Mouse (Mus musculus): ENCODE data around the gene Gm10203. TPM values are rescaled to one million over a fixed set of nuclear protein-coding genes. Genes with fewer than 3 reads are reported as not detected.
A peak's percentile ranks its signal among the peaks of the same experiment; 100 is the strongest.
"Not testable (repeated sequence)": the region's sequence is repeated elsewhere in the genome, so short reads cannot be mapped to it uniquely, and the experiment has no call there.

Gene Gm10203
- not detected in 2 replicates for total RNA-seq (2014; rRNA removed)
- not detected in 2 replicates for polyA plus RNA-seq (2012; rRNA removed)

DNA sequence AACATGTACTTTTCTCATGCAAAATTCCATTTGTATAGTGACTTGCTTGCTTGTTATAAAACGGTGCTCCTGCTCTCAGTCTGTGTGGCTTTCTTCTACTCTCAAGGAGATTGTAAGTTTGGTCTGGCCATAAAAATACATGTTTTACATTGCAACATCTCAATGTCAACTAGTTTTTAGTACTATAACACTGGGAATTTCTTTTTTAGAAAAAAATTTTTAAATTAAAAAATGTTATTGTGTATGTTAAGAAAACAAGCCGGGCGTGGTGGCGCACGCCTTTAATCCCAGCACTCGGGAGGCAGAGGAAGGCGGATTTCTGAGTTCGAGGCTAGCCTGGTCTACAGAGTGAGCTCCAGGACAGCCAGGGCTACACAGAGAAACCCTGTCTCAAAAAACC is at the start of gene Gm10203:
Gene Gm10203 (plus strand): TSS at position 301 of the 400 bp plus-strand sequence.
- not testable (repeated sequence) for H3K27ac ChIP-seq (replicated peaks; ENCODE audit: insufficient read depth, low read depth, low read length)

GRCm38 (mm10) chr6:149092406-149092805 is 37.6 kb upstream of the Gm10203 start:
- no peak for TF ChIP-seq POLR2A (IDR thresholded peaks at IDR 0.05; ENCODE audit: extremely low read depth, insufficient read depth, low read length)
- no peak for TF ChIP-seq CTCF (IDR thresholded peaks at IDR 0.05; ENCODE audit: low read depth, low read length)
- no peak overlapping the region for H3K27ac ChIP-seq (replicated peaks; ENCODE audit: insufficient read depth, low read depth, low read length)
- DNase-seq (ENCODE audit: extremely low read depth, low read depth, low spot score) = no peak

More for the DNA sequence above, at the start of gene Gm10203:
- 91% methylated on average over 8 of the region's 8 CpGs for WGBS
- H3K27me3 ChIP-seq (ENCODE audit: control insufficient read depth, insufficient read depth, low read length); H3K4me3 ChIP-seq (ENCODE audit: insufficient read depth, low read depth, low read length); DNase-seq (ENCODE audit: extremely low read depth, low read depth, low spot score); H3K9ac ChIP-seq (ENCODE audit: low read depth, low read length); H3K79me2 ChIP-seq (ENCODE audit: control insufficient read depth, insufficient read depth, low read length); H3K36me3 ChIP-seq (ENCODE audit: control insufficient read depth, insufficient read depth, low read length): not testable (repeated sequence)
- peaks cover 15% of the 10 kb centered on the region; the same call in 1 of the 2 replicates for H3K4me1 ChIP-seq (ENCODE audit: control insufficient read depth, insufficient read depth, low read length)

DNA sequence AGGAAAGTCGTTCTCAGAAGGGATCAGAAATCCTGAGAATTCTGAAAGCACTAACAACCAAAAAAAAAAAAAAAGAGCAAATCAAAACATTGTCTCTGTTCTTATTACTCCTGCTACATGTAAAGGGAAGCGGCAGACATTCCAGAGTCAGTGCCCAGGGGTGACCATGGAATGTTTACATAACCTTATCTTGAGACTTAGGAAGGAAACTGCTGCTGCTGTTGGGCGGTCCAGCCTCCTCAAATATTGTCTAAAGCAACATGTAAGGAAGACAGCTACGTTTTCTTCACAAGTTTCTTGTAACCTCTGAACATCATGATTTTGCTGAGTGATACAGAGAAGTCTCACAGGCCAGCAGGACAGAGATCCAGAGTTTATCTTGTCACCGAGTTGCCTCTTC is 36.5 kb upstream of the Gm10203 start:
- WGBS = 9% methylated on average over 5 of the region's 5 CpGs
- peaks cover 24% of the 10 kb centered on the region for H3K4me1 ChIP-seq (ENCODE audit: control insufficient read depth, insufficient read depth, low read length)
- DNase-seq (ENCODE audit: extremely low read depth, low read depth, low spot score) = peak; percentile 45
- H3K4me3 ChIP-seq (ENCODE audit: insufficient read depth, low read depth, low read length) = no peak overlapping the region
- no peaks in the 10 kb centered on the region for H3K27me3 ChIP-seq (ENCODE audit: control insufficient read depth, insufficient read depth, low read length)
- H3K27ac ChIP-seq (replicated peaks; ENCODE audit: insufficient read depth, low read depth, low read length) = no peak overlapping the region; the same call in 1 of the 2 replicates
- H3K36me3 ChIP-seq (ENCODE audit: control insufficient read depth, insufficient read depth, low read length) = no peaks in the 10 kb centered on the region; the same call in 1 of the 2 replicates
- H3K79me2 ChIP-seq (ENCODE audit: control insufficient read depth, insufficient read depth, low read length) = peaks cover 28% of the 10 kb centered on the region
- H3K9ac ChIP-seq (ENCODE audit: low read depth, low read length) = no peak overlapping the region
- TF ChIP-seq POLR2A (IDR thresholded peaks at IDR 0.05; ENCODE audit: extremely low read depth, insufficient read depth, low read length) (no peak), CTCF (IDR thresholded peaks at IDR 0.05; ENCODE audit: low read depth, low read length) (no peak)

More at GRCm38 (mm10) chr6:149092406-149092805, 37.6 kb upstream of the Gm10203 start:
- Histone ChIP-seq H3K4me3 (ENCODE audit: insufficient read depth, low read depth, low read length) (no peak overlapping the region), H3K4me1 (ENCODE audit: control insufficient read depth, insufficient read depth, low read length) (peaks cover 23% of the 10 kb centered on the region), H3K9ac (ENCODE audit: low read depth, low read length) (no peak overlapping the region), H3K79me2 (ENCODE audit: control insufficient read depth, insufficient read depth, low read length) (peaks cover 27% of the 10 kb centered on the region), H3K27me3 (ENCODE audit: control insufficient read depth, insufficient read depth, low read length) (no peaks in the 10 kb centered on the region), H3K36me3 (ENCODE audit: control insufficient read depth, insufficient read depth, low read length) (no peaks in the 10 kb centered on the region; the same call in 1 of the 2 replicates)
- 93% methylated on average over 6 of the region's 6 CpGs for WGBS

- Histone ChIP-seq H3K79me2 (ENCODE audit: control insufficient read depth, insufficient read depth, low read length) (peaks cover 21% of the 10 kb centered on the region; the same call in 1 of the 2 replicates), H3K27ac (replicated peaks; ENCODE audit: insufficient read depth, low read depth, low read length) (no peak overlapping the region), H3K4me3 (ENCODE audit: insufficient read depth, low read depth, low read length) (no peak overlapping the region)
These were observed 35.4 kb upstream of the Gm10203 start for GRCm38 (mm10) chr6:149094555-149094954.

GRCm38 (mm10) chr6:149095389-149095788 is 34.6 kb upstream of the Gm10203 start:
- Histone ChIP-seq H3K27me3 (ENCODE audit: control insufficient read depth, insufficient read depth, low read length) (no peaks in the 10 kb centered on the region), H3K4me3 (ENCODE audit: insufficient read depth, low read depth, low read length) (no peak overlapping the region), H3K27ac (replicated peaks; ENCODE audit: insufficient read depth, low read depth, low read length) (no peak overlapping the region; the same call in 1 of the 2 replicates), H3K79me2 (ENCODE audit: control insufficient read depth, insufficient read depth, low read length) (peaks cover 19% of the 10 kb centered on the region; the same call in 1 of the 2 replicates), H3K36me3 (ENCODE audit: control insufficient read depth, insufficient read depth, low read length) (no peaks in the 10 kb centered on the region; the same call in 1 of the 2 replicates), H3K4me1 (ENCODE audit: control insufficient read depth, insufficient read depth, low read length) (peaks cover 25% of the 10 kb centered on the region), H3K9ac (ENCODE audit: low read depth, low read length) (no peak overlapping the region)
- no peak for DNase-seq (ENCODE audit: extremely low read depth, low read depth, low spot score)
- TF ChIP-seq CTCF (IDR thresholded peaks at IDR 0.05; ENCODE audit: low read depth, low read length) (no peak), POLR2A (IDR thresholded peaks at IDR 0.05; ENCODE audit: extremely low read depth, insufficient read depth, low read length) (no peak)
- 41% methylated on average over 6 of the region's 6 CpGs for WGBS

More at GRCm38 (mm10) chr6:149094555-149094954, 35.4 kb upstream of the Gm10203 start:
- WGBS = 49% methylated on average over 1 of the region's 1 CpGs
- TF ChIP-seq POLR2A (IDR thresholded peaks at IDR 0.05; ENCODE audit: extremely low read depth, insufficient read depth, low read length) (no peak), CTCF (IDR thresholded peaks at IDR 0.05; ENCODE audit: low read depth, low read length) (no peak)
- Histone ChIP-seq H3K4me1 (ENCODE audit: control insufficient read depth, insufficient read depth, low read length) (peaks cover 25% of the 10 kb centered on the region), H3K9ac (ENCODE audit: low read depth, low read length) (no peak overlapping the region), H3K36me3 (ENCODE audit: control insufficient read depth, insufficient read depth, low read length) (no peaks in the 10 kb centered on the region; the same call in 1 of the 2 replicates), H3K27me3 (ENCODE audit: control insufficient read depth, insufficient read depth, low read length) (no peaks in the 10 kb centered on the region)
- DNase-seq (ENCODE audit: extremely low read depth, low read depth, low spot score) = no peak

- WGBS = 44% methylated on average over 2 of the region's 2 CpGs
- Histone ChIP-seq H3K4me3 (ENCODE audit: insufficient read depth, low read depth, low read length) (no peak overlapping the region), H3K79me2 (ENCODE audit: control insufficient read depth, insufficient read depth, low read length) (peaks cover 26% of the 10 kb centered on the region; the same call in 1 of the 2 replicates), H3K9ac (ENCODE audit: low read depth, low read length) (no peak overlapping the region), H3K27me3 (ENCODE audit: control insufficient read depth, insufficient read depth, low read length) (no peaks in the 10 kb centered on the region), H3K36me3 (ENCODE audit: control insufficient read depth, insufficient read depth, low read length) (no peaks in the 10 kb centered on the region; the same call in 1 of the 2 replicates), H3K27ac (replicated peaks; ENCODE audit: insufficient read depth, low read depth, low read length) (no peak overlapping the region), H3K4me1 (ENCODE audit: control insufficient read depth, insufficient read depth, low read length) (peaks cover 25% of the 10 kb centered on the region)
- peak; percentile 55 for DNase-seq (ENCODE audit: extremely low read depth, low read depth, low spot score)
- no peak for TF ChIP-seq CTCF (IDR thresholded peaks at IDR 0.05; ENCODE audit: low read depth, low read length)
- TF ChIP-seq POLR2A (IDR thresholded peaks at IDR 0.05; ENCODE audit: extremely low read depth, insufficient read depth, low read length) = no peak
These were observed 33.7 kb upstream of the Gm10203 start for GRCm38 (mm10) chr6:149096233-149096632.

Measured in liver, adult 2 months (tissue).